Mouse (Mus musculus) embryo, embryonic 10.5 days (tissue): ENCODE results near the gene Asz1.

Experiments
- DNase-seq: peaks from one replicate; pipeline ENCODE4 v3.0.0-alpha.2; 2015; ENCODE audit warnings: low spot score

Gene Asz1

GRCm38 (mm10) chr6:18007356-18007755 lies 101.5 kb downstream of the Asz1 start:
- DNase-seq, result no peak

- DNase-seq, result no peak
Measured at GRCm38 (mm10) chr6:18002065-18002464, 106.8 kb downstream of the Asz1 start.
